Mouse (Mus musculus): Measurements from ENCODE around the gene Cfap161. TPM values are rescaled to one million over a fixed set of nuclear protein-coding genes. Genes with fewer than 3 reads are reported as not detected.

Cfap161 gene
- 126 TPM for polyA plus RNA-seq (2014; fragmentation: Illumina TruSeq; extraction: RNeasy Lipid Tissue Mini Kit (QIAGEN cat#74804); ENCODE audit: low read depth, low replicate concordance)

DNA sequence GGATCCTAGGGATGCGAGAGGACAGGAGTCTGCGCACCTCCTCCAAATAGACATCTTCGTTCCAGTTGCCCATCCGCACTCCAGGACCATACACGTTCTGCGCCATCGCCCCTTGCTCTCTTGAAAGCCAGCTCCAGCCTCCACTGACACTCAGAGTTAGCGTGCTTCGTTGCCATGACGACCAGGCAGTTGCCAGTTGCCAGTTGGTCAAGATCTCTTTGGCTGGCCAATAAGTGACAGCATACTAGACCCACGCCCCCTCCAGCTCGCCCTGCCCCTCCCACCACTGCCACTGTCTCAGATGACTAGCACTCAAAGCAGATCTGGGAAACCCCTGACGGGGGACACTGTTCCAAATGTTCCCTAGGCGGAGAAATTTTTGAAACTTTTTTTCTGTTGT is at the start of gene Cfap161:
Gene Cfap161, minus strand, starts transcription at position 176 of the 400 bp plus-strand sequence.

DNA sequence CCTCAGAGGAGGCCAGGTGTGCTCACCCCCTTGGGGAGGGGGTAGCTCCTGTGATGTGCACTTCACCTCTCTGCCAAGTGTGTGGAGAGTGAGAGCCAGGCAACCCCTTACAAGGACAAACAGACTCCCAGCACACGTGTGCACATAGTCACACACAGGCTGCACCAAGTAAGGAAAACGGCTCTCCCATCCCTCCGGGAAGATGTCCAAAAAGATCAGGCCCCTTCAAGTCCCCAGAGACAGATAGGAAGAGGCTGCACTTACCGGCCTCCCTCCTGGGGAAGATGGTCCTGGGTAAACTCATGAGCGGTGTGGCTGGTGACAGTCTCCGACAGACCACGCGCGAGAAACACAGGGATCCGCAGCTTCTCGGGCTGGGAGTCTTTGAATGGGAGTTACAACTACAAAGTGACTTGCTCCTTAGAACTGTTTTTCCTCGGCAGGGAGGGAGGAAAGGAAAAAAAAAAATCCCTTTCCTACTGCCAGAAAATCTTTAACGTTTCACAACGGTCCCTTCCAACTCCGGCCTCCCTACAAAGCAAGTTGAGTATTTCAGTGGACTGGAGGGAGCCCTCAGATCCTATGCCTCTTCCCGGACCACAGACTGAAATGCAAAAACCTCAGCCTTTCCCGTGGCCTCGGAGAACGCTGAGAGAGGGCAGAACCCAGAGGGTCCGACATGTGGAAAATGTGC is 49.1 kb downstream of the Cfap161 start, which contains the start of gene Il16:
Gene Il16, minus strand, starts transcription at position 314 of the 694 bp plus-strand sequence.

Other genes starting within 250 kb of the Cfap161 start
- gene Tmc3, start 210.0 kb downstream of the Cfap161 start, polyA plus RNA-seq (2014; fragmentation: Illumina TruSeq; extraction: RNeasy Lipid Tissue Mini Kit (QIAGEN cat#74804); ENCODE audit: low read depth, low replicate concordance), result 0.18 TPM
- gene Stard5, start 162.9 kb downstream of the Cfap161 start, polyA plus RNA-seq (2014; fragmentation: Illumina TruSeq; extraction: RNeasy Lipid Tissue Mini Kit (QIAGEN cat#74804); ENCODE audit: low read depth, low replicate concordance), result 5.7 TPM
- gene Il16, start 49.2 kb downstream of the Cfap161 start, polyA plus RNA-seq (2014; fragmentation: Illumina TruSeq; extraction: RNeasy Lipid Tissue Mini Kit (QIAGEN cat#74804); ENCODE audit: low read depth, low replicate concordance), result 0.34 TPM
- gene Tlnrd1, start 89.4 kb upstream of the Cfap161 start, polyA plus RNA-seq (2014; fragmentation: Illumina TruSeq; extraction: RNeasy Lipid Tissue Mini Kit (QIAGEN cat#74804); ENCODE audit: low read depth, low replicate concordance), result 1.5 TPM
- 59.8 TPM for gene Mesd, start 89.6 kb upstream of the Cfap161 start, polyA plus RNA-seq (2014; fragmentation: Illumina TruSeq; extraction: RNeasy Lipid Tissue Mini Kit (QIAGEN cat#74804); ENCODE audit: low read depth, low replicate concordance)

Data from testis, adult 10 weeks (tissue).